Mouse (Mus musculus): ENCODE measurements around the gene Fcho1. TPM values are rescaled to one million over a fixed set of nuclear protein-coding genes. Genes with fewer than 3 reads are reported as not detected.

The Fcho1 gene
- total RNA-seq, 2 experiments from 2014 or later, result 0.26 to 1.2 TPM

GRCm38 (mm10) chr8:71682832-71683231 is 42.7 kb downstream of the Fcho1 start:
- no peak for DNase-seq

GRCm38 (mm10) chr8:71681369-71681915 is 44.1 kb downstream of the Fcho1 start:
- DNase-seq, result no peak

- no peak for DNase-seq
Observed at GRCm38 (mm10) chr8:71680471-71680870, 45.0 kb downstream of the Fcho1 start.

- no peak for DNase-seq
Observed at GRCm38 (mm10) chr8:71679550-71680168, 45.9 kb downstream of the Fcho1 start.

- DNase-seq, result no peak
Observed at GRCm38 (mm10) chr8:71679116-71679515, 46.4 kb downstream of the Fcho1 start.

GRCm38 (mm10) chr8:71678216-71678615 is 47.3 kb downstream of the Fcho1 start:
- no peak for DNase-seq

- no peak for DNase-seq
Observed at GRCm38 (mm10) chr8:71677555-71677954, 48.0 kb downstream of the Fcho1 start.

- no peak for DNase-seq
Observed at GRCm38 (mm10) chr8:71676803-71677202, 48.7 kb downstream of the Fcho1 start.

- DNase-seq, result peak; percentile 39
Observed at GRCm38 (mm10) chr8:71676020-71676741, 49.3 kb downstream of the Fcho1 start, which contains the start of gene Jak3. TSS of gene Jak3 (plus strand) at chr8:71676296.

GRCm38 (mm10) chr8:71675456-71676019 is 50.0 kb downstream of the Fcho1 start:
- no peak for DNase-seq

- DNase-seq, result no peak
Observed at GRCm38 (mm10) chr8:71674071-71674470, 51.4 kb downstream of the Fcho1 start.

- DNase-seq, result no peak
Observed at GRCm38 (mm10) chr8:71672168-71672735, 53.3 kb downstream of the Fcho1 start.

GRCm38 (mm10) chr8:71671549-71671965 is 54.0 kb downstream of the Fcho1 start, which contains the start of gene Unc13a:
TSS of gene Unc13a (minus strand) at chr8:71671757.
- peak; percentile 96 for DNase-seq

GRCm38 (mm10) chr8:71670621-71671548 is 54.6 kb downstream of the Fcho1 start:
- DNase-seq, result no peak

- no peak for DNase-seq
Observed at GRCm38 (mm10) chr8:71670198-71670597, 55.3 kb downstream of the Fcho1 start.

GRCm38 (mm10) chr8:71668220-71668975 is 57.1 kb downstream of the Fcho1 start:
- no peak for DNase-seq

GRCm38 (mm10) chr8:71667256-71667655 is 58.3 kb downstream of the Fcho1 start:
- DNase-seq, result no peak

- no peak for DNase-seq
Observed at GRCm38 (mm10) chr8:71666855-71667254, 58.7 kb downstream of the Fcho1 start.

- DNase-seq, result no peak
Observed at GRCm38 (mm10) chr8:71665331-71666130, 60.0 kb downstream of the Fcho1 start.
